Mouse (Mus musculus) CH12.LX (cell line): ENCODE data around the gene Hpcal1. TPM values are rescaled to one million over a fixed set of nuclear protein-coding genes. Genes with fewer than 3 reads are reported as not detected.

Experiments used
- DNase-seq: peaks from one replicate; pipeline ENCODE4 v3.0.0-alpha.2; 2013; ENCODE audit errors: extremely low read depth
- H3K27ac ChIP-seq: 2 replicates; pipeline ENCODE4 v1.5.1; 2012; ENCODE audit warnings: low read depth, mild to moderate bottlenecking, control low read depth, moderate library complexity; ENCODE audit not compliant: insufficient read depth
- H3K27me3 ChIP-seq: replicated peaks from 2 replicates; pipeline ENCODE3; 2012; ENCODE audit warnings: inconsistent platforms
- H3K36me3 ChIP-seq, 2 experiments: replicated peaks in 1 of 2; 2 replicates each; pipeline versions ENCODE3 to v1.6.1; 2012; ENCODE audit warnings: inconsistent platforms in 1 of 2, low read length in 1 of 2, mild to moderate bottlenecking in 1 of 2, mixed read lengths in 1 of 2, moderate library complexity in 1 of 2; ENCODE audit not compliant: control insufficient read depth in 1 of 2, insufficient read depth in 1 of 2
- H3K4me1 ChIP-seq, 2 experiments: 2 replicates each; pipeline ENCODE4 v1.6.1; 2012; ENCODE audit warnings: inconsistent platforms in 1 of 2, moderate library complexity in 1 of 2; ENCODE audit not compliant: insufficient read depth in 2 of 2, control insufficient read depth in 1 of 2
- H3K4me2 ChIP-seq: 2 replicates; pipeline ENCODE4 v1.6.1; 2012; ENCODE audit warnings: low read depth, mild to moderate bottlenecking, control low read depth; ENCODE audit not compliant: poor library complexity, insufficient read depth, severe bottlenecking
- H3K4me3 ChIP-seq, 3 experiments: fragments of 150-350 bp in 1 of 3; sonication (generic) in 1 of 3; replicated peaks in 1 of 3; 2 replicates each; pipeline versions ENCODE3 to v1.5.1; 2011 to 2012; ENCODE audit warnings: low read depth in 2 of 3, low read length in 2 of 3, mild to moderate bottlenecking in 2 of 3, moderate library complexity in 2 of 3, control low read depth in 1 of 3, improper control_type of control experiment in 1 of 3, inconsistent platforms in 1 of 3, mixed read lengths in 1 of 3; ENCODE audit not compliant: poor library complexity in 1 of 3
- H3K79me2 ChIP-seq: replicated peaks from 2 replicates; pipeline ENCODE4 v1.6.1; 2012; ENCODE audit warnings: mild to moderate bottlenecking, moderate library complexity; ENCODE audit not compliant: control insufficient read depth, poor library complexity, insufficient read depth, severe bottlenecking; ENCODE audit errors: extremely low read depth
- H3K9ac ChIP-seq: 2 replicates; pipeline ENCODE4 v1.6.1; 2012; ENCODE audit warnings: low read depth, mild to moderate bottlenecking, control low read depth, moderate library complexity; ENCODE audit not compliant: insufficient read depth
- H3K9me3 ChIP-seq: replicated peaks from 2 replicates; pipeline ENCODE3; 2012; ENCODE audit warnings: low read length, inconsistent platforms, mixed read lengths
- BHLHE40 ChIP-seq: IDR thresholded peaks from 2 replicates; pipeline ENCODE4 v1.6.1; 2011; ENCODE audit warnings: mild to moderate bottlenecking, low read depth, low read length, improper control_type of control experiment
- CHD1 ChIP-seq: IDR thresholded peaks from 2 replicates; pipeline ENCODE4 v1.6.1; 2012; ENCODE audit warnings: low read depth, low read length, improper control_type of control experiment, inconsistent platforms
- CTCF ChIP-seq, 2 experiments: IDR thresholded peaks in 1 of 2; conservative IDR thresholded peaks in 1 of 2; 2 replicates each; pipeline ENCODE4 v1.5.1; 2011 to 2012; ENCODE audit warnings: low read depth in 2 of 2, low read length in 2 of 2, improper control_type of control experiment in 1 of 2, inconsistent platforms in 1 of 2, mild to moderate bottlenecking in 1 of 2, moderate library complexity in 1 of 2
- ELF1 ChIP-seq: IDR thresholded peaks from 2 replicates; pipeline ENCODE4 v1.6.1; 2014; ENCODE audit warnings: low read depth, mild to moderate bottlenecking, inconsistent platforms, low read length, improper control_type of control experiment
- EP300 ChIP-seq: IDR thresholded peaks from 2 replicates; pipeline ENCODE4 v1.6.1; 2011; ENCODE audit warnings: low read length, improper control_type of control experiment
- ETS1 ChIP-seq: conservative IDR thresholded peaks from 2 replicates; pipeline ENCODE4 v1.6.1; 2012; ENCODE audit warnings: low read depth, mild to moderate bottlenecking, inconsistent platforms, low read length, improper control_type of control experiment, moderate library complexity
- JUN ChIP-seq: IDR thresholded peaks from 2 replicates; pipeline ENCODE4 v1.6.1; 2011; ENCODE audit warnings: low read depth, mild to moderate bottlenecking, low read length, improper control_type of control experiment, moderate library complexity; ENCODE audit not compliant: insufficient read depth
- JUND ChIP-seq: conservative IDR thresholded peaks from 2 replicates; pipeline ENCODE4 v1.6.1; 2011; ENCODE audit warnings: low read depth, low read length, improper control_type of control experiment
- MEF2A ChIP-seq: IDR thresholded peaks from 2 replicates; pipeline ENCODE4 v1.6.1; 2014; ENCODE audit warnings: low read depth, mild to moderate bottlenecking, inconsistent platforms, low read length, improper control_type of control experiment, borderline replicate concordance
- MXI1 ChIP-seq: IDR thresholded peaks from 2 replicates; pipeline ENCODE4 v1.6.1; 2011; ENCODE audit warnings: mild to moderate bottlenecking, low read depth, low read length, improper control_type of control experiment
- MYC ChIP-seq: IDR thresholded peaks from 2 replicates; pipeline ENCODE4 v1.6.1; 2011; ENCODE audit warnings: low read depth, mild to moderate bottlenecking, improper control_type of control experiment, low read length
- NRF1 ChIP-seq: IDR thresholded peaks from 2 replicates; pipeline ENCODE4 v1.6.1; 2014; ENCODE audit warnings: low read depth, mild to moderate bottlenecking, inconsistent platforms, low read length, improper control_type of control experiment, moderate library complexity
- PAX5 ChIP-seq: IDR thresholded peaks from 2 replicates; pipeline ENCODE4 v1.6.1; 2012; ENCODE audit warnings: low read length, inconsistent platforms, mixed read lengths
- POLR2A ChIP-seq: IDR thresholded peaks from 2 replicates; pipeline ENCODE4 v1.6.1; 2011; ENCODE audit warnings: low read depth, mild to moderate bottlenecking, improper control_type of control experiment, low read length
- POLR2AphosphoS2 ChIP-seq: IDR thresholded peaks from 2 replicates; pipeline ENCODE4 v1.6.1; 2011; ENCODE audit warnings: low read depth, low read length, improper control_type of control experiment
- RCOR1 ChIP-seq: conservative IDR thresholded peaks from 2 replicates; pipeline ENCODE4 v1.6.1; 2012; ENCODE audit warnings: low read depth, mild to moderate bottlenecking, inconsistent platforms, low read length, improper control_type of control experiment
- SIN3A ChIP-seq: IDR thresholded peaks from 2 replicates; pipeline ENCODE4 v1.6.1; 2012; ENCODE audit warnings: low read length, improper control_type of control experiment, inconsistent platforms
- TBP ChIP-seq: conservative IDR thresholded peaks from 2 replicates; pipeline ENCODE4 v1.6.1; 2011; ENCODE audit warnings: low read depth, low read length, improper control_type of control experiment
- USF2 ChIP-seq: conservative IDR thresholded peaks from 2 replicates; pipeline ENCODE4 v1.6.1; 2011; ENCODE audit warnings: low read depth, low read length, improper control_type of control experiment
- ZC3H11A ChIP-seq: IDR thresholded peaks from 2 replicates; pipeline ENCODE4 v1.6.1; 2012; ENCODE audit warnings: low read depth, mild to moderate bottlenecking, inconsistent platforms, low read length, improper control_type of control experiment
- dilution Hi-C: fragments of 300-500 bp; cut with MboI; formaldehyde crosslinking; loops from 2 replicates; pipeline ENCODE4 v1.14.3; 2020; ENCODE audit warnings: low sequenced_read_pairs; ENCODE audit not compliant: extremely low pct_unique_long_range_greater_than_20kb, extremely low pct_ligation_motif_present
- in situ Hi-C: fragments of 300-500 bp; cut with MboI; formaldehyde crosslinking; loops from 3 replicates; pipeline ENCODE4 v1.14.3; 2019; ENCODE audit warnings: low sequenced_read_pairs, low pct_ligation_motif_present, low pct_unique_long_range_greater_than_20kb, mixed read lengths
- polyA plus RNA-seq: library from polyadenylated mRNA; unstranded; fragments of >175 nt; gene quantifications from 2 replicates; pipeline ENCODE4 v1.2.1, GENCODE M21; 2012; ENCODE audit warnings: low read depth; ENCODE audit not compliant: insufficient read length
- total RNA-seq, 2 experiments: library from RNA; depleted of rRNA; stranded (reverse); fragments of 300-350 nt in 1 of 2; fragments of >200 nt in 1 of 2; gene quantifications; 2 replicates each; pipeline ENCODE4 v1.2.3; 2012 to 2014

The Hpcal1 gene
- total and polyA plus RNA-seq, 3 experiments = 4.9 to 5.5 (median 4.9) TPM

DNA sequence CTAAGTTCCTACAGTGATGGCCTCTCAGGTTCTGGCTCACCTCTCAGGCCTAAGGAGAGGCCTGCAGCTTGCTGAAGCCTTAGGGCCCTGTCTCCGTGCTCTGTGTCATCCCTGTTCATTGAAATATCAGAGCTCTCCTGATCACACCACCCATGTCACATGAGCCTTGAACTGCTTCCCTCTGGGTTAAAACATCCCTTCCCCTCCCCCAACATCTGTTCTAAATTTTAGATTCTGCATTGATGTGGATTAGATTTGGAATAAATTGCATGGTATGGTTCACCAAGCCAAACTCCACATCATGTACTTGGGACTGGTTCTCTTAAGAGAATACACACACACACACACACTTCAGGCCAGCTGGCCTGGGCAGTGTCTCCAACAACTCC is 32.5 kb downstream of the Hpcal1 start:
- in situ Hi-C loops = no loop called here

DNA sequence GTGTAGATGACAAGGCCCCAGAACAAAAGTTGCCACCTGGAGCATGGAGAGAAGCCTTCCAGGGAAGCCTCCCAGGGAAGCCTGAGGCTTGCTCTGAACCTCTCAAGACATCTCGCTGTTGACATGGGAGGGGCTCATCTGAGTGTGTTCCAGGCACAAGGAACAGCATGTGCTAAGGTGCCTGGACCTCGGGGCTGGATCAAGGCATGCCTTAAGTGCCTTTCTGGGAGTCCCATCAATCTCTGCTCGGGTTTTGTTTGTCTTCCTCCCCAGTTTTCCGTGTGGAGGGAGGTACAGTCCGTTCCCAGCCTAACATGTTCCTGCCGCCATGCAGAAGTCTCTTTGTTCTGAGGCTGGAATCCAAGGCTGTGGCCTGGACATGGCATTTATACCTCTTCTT is 33.3 kb downstream of the Hpcal1 start:
- dilution Hi-C loops = no loop called here
- in situ Hi-C loops = no loop called here
- H3K4me3 ChIP-seq = no peak overlapping the region
- DNase-seq = no peak
- no peak overlapping the region for H3K27ac ChIP-seq
- H3K36me3 ChIP-seq = no peaks in the 10 kb centered on the region
- H3K9ac ChIP-seq = no peak overlapping the region
- H3K9me3 ChIP-seq = no peaks in the 10 kb centered on the region
- H3K27me3 ChIP-seq = no peaks in the 10 kb centered on the region
- H3K79me2 ChIP-seq = no peaks in the 10 kb centered on the region
- no peak overlapping the region for H3K4me2 ChIP-seq
- H3K4me1 ChIP-seq = peaks cover 0 to 17% of the 10 kb centered on the region in 2 experiments; a peak in 3 of 4 replicates
- TF ChIP-seq POLR2AphosphoS2 (no peak), ELF1 (no peak), ETS1 (no peak), USF2 (no peak), MYC (no peak), JUND (no peak), EP300 (no peak), CHD1 (no peak), CTCF (conservative IDR thresholded peaks at IDR 0.05 in 1 of 2, IDR thresholded peaks at IDR 0.05 in 1 of 2; ENCODE audit: low read depth in 2 of 2, low read length in 2 of 2) (no peak), PAX5 (no peak), RCOR1 (no peak), TBP (no peak), POLR2A (no peak), SIN3A (no peak), JUN (no peak), MXI1 (no peak), ZC3H11A (no peak), NRF1 (no peak), BHLHE40 (no peak)

More for the DNA sequence above, 32.5 kb downstream of the Hpcal1 start:
- peaks cover 0 to 17% of the 10 kb centered on the region in 2 experiments; a peak in 3 of 4 replicates for H3K4me1 ChIP-seq
- dilution Hi-C loops = no loop called here
- H3K27me3 ChIP-seq = no peaks in the 10 kb centered on the region
- no peak overlapping the region for H3K4me2 ChIP-seq
- no peaks in the 10 kb centered on the region for H3K9me3 ChIP-seq
- no peak for DNase-seq
- H3K4me3 ChIP-seq = no peak overlapping the region
- H3K27ac ChIP-seq = no peak overlapping the region
- no peaks in the 10 kb centered on the region for H3K79me2 ChIP-seq
- H3K9ac ChIP-seq = no peak overlapping the region
- no peak for TF ChIP-seq CHD1
- TF ChIP-seq CTCF (conservative IDR thresholded peaks at IDR 0.05 in 1 of 2, IDR thresholded peaks at IDR 0.05 in 1 of 2; ENCODE audit: low read depth in 2 of 2, low read length in 2 of 2) = no peak
- no peak for TF ChIP-seq MEF2A
- TF ChIP-seq SIN3A = no peak
- no peak for TF ChIP-seq POLR2AphosphoS2
- no peaks in the 10 kb centered on the region for H3K36me3 ChIP-seq
